In genomic region chr4:129055562-129055961, GRCm38 (mm10) we compare ENCODE assay signal across 28 mouse cellular contexts. TPM values are rescaled to one million over a fixed set of nuclear protein-coding genes. Genes with fewer than 3 reads are reported as not detected.
DNase-seq lines count a peak whose midpoint lies in the region; ATAC-seq and TF ChIP-seq lines count a peak whose summit lies in the region.
"Had no signal": no experiment of that assay in that cellular context is flagged by ENCODE, and none has a peak within 500 bp of the region (broad histone marks: within the 10 kb centered on the region; RNA-seq: fewer than 3 reads in every experiment).

No protein-coding gene starts in this region.

- intact Hi-C loops in heart, postnatal 14 days (cut with DNase I): loop anchor here (10.0 kb wide), 1 partner anchor 311 kb away; no protein-coding TSS in a partner anchor

- no peaks in the 10 kb centered on the region for H3K9me3 ChIP-seq in lung, postnatal 0 days (ENCODE audit: low read length)
- H3K9me3 ChIP-seq in stomach, embryonic 16.5 days (replicated peaks; ENCODE audit: control insufficient read depth, low read length): no peaks in the 10 kb centered on the region
- H3K9me3 ChIP-seq: hindbrain, embryonic 10.5 days; hindbrain, embryonic 13.5 days had no signal

- ATAC-seq in lung, postnatal 0 days: no peak
- no peak for ATAC-seq in stomach, embryonic 16.5 days (ENCODE audit: insufficient read depth, low FRiP score)
- ATAC-seq: activated CD4-positive, CD25-positive, alpha-beta regulatory T cell, adult 4 months; forebrain, embryonic 14.5 days; forebrain, postnatal 0 days; hindbrain, embryonic 16.5 days had no signal

- H3K27ac ChIP-seq in lung, postnatal 0 days (ENCODE audit: low read length): 0 out of 2 replicates have a peak overlapping the region, but pooled peaks have one; percentile 32
- H3K27ac ChIP-seq in embryonic fibroblast, embryonic 13.5 days (ENCODE audit: insufficient read depth, low read length): peak overlapping the region; percentile 43; the same call in 1 of the 2 replicates
- peak overlapping the region; percentile 36; the same call in 1 of the 2 replicates for H3K27ac ChIP-seq in stomach, embryonic 16.5 days (ENCODE audit: low read length)
- H3K27ac ChIP-seq: gastrocnemius, adult 2 months; hindbrain, embryonic 10.5 days; hindbrain, embryonic 13.5 days had no signal

- H3K4me2 ChIP-seq in lung, postnatal 0 days (replicated peaks; ENCODE audit: low read depth, low read length): no peak overlapping the region
- no peak overlapping the region for H3K4me2 ChIP-seq in stomach, embryonic 16.5 days (ENCODE audit: low read depth, low read length)
- H3K4me2 ChIP-seq: heart, embryonic 11.5 days; hindbrain, embryonic 13.5 days had no signal

- H3K4me3 ChIP-seq in lung, postnatal 0 days (ENCODE audit: low read depth, low read length): no peak overlapping the region
- no peak overlapping the region for H3K4me3 ChIP-seq in embryonic fibroblast, embryonic 13.5 days (ENCODE audit: insufficient read depth, low read length)
- no peak overlapping the region for H3K4me3 ChIP-seq in stomach, embryonic 16.5 days (replicated peaks; ENCODE audit: low read length)
- H3K4me3 ChIP-seq: gastrocnemius, adult 2 months; hindbrain, embryonic 10.5 days; hindbrain, embryonic 13.5 days had no signal

- no peak for DNase-seq in lung, postnatal 0 days (ENCODE audit: low spot score)
- no peak for DNase-seq in lung, postnatal 25 days (ENCODE audit: low spot score)
- DNase-seq in kidney, postnatal 4 days: no peak
- DNase-seq in heart, postnatal 14 days: no peak
- DNase-seq: adrenal gland, adult 8-10 months; adrenal gland, postnatal 36 days; cerebellum, adult 18-20 months; cerebellum, adult 9-10 months; cerebellum, postnatal 14 days; forebrain, postnatal 0 days; gastrocnemius, adult 2 months; gastrocnemius, postnatal 14 days; heart, adult 11 months; heart, postnatal 36 days had no signal

- H3K4me1 ChIP-seq in lung, postnatal 0 days (ENCODE audit: insufficient read depth, low read depth, low read length): peaks cover 7% of the 10 kb centered on the region; the same call in 1 of the 2 replicates
- H3K4me1 ChIP-seq in embryonic fibroblast, embryonic 13.5 days (ENCODE audit: control insufficient read depth, insufficient read depth, low read length): peaks cover 6% of the 10 kb centered on the region
- peaks cover 9% of the 10 kb centered on the region for H3K4me1 ChIP-seq in stomach, embryonic 16.5 days (ENCODE audit: control insufficient read depth, insufficient read depth, low read length)

- H3K36me3 ChIP-seq in lung, postnatal 0 days (ENCODE audit: insufficient read depth, low read length): no peaks in the 10 kb centered on the region
- no peaks in the 10 kb centered on the region for H3K36me3 ChIP-seq in stomach, embryonic 16.5 days (ENCODE audit: control insufficient read depth, insufficient read depth, low read length)
- H3K36me3 ChIP-seq: hindbrain, embryonic 10.5 days; hindbrain, embryonic 13.5 days had no signal

- no peak for TF ChIP-seq CTCF in lung, postnatal 0 days (IDR thresholded peaks at IDR 0.05)
- no peak for TF ChIP-seq CTCF in embryonic fibroblast, embryonic 13.5 days (IDR thresholded peaks at IDR 0.05; ENCODE audit: borderline replicate concordance, insufficient read depth, low read length)

- no peak for TF ChIP-seq EP300 in lung, postnatal 0 days (IDR thresholded peaks at IDR 0.05)

- WGBS in lung, postnatal 0 days: 84% methylated on average over 5 of the region's 5 CpGs
- 81% methylated on average over 5 of the region's 5 CpGs for WGBS in stomach, embryonic 16.5 days

- H3K27me3 ChIP-seq in lung, postnatal 0 days (replicated peaks; ENCODE audit: insufficient read depth, low read length): 0 out of 2 replicates have a peak, but pooled peaks cover 2% of the 10 kb centered on the region
- H3K27me3 ChIP-seq in stomach, embryonic 16.5 days (ENCODE audit: control insufficient read depth, insufficient read depth, low read length): no peaks in the 10 kb centered on the region
- H3K27me3 ChIP-seq: CH12.LX had no signal

- no peak for TF ChIP-seq POLR2A in embryonic fibroblast, embryonic 13.5 days (IDR thresholded peaks at IDR 0.05; ENCODE audit: low read depth, low read length)

- no peak overlapping the region for H3K9ac ChIP-seq in lung, postnatal 0 days (replicated peaks; ENCODE audit: low read depth)
- H3K9ac ChIP-seq in stomach, embryonic 16.5 days (ENCODE audit: low read length): no peak overlapping the region; the same call in 1 of the 2 replicates
- H3K9ac ChIP-seq: forebrain, postnatal 0 days; hindbrain, embryonic 13.5 days had no signal

RNA-seq across cellular contexts. Expression of gene Rnf19b, which starts 2.5 kb away (rescaled TPM):
- polyA plus RNA-seq in lung, postnatal 0 days (2015; fragmentation: Nextera tagmentation; extraction: Ambion mirVana): 10.9 and 11.7 TPM in 2 replicates
- 49.7 and 62.6 TPM in 2 replicates for polyA plus RNA-seq in embryonic fibroblast, embryonic 13.5 days (2011; ENCODE audit: insufficient read length, low read depth, missing spikeins)
- 7.1 and 7.2 TPM in 2 replicates for polyA plus RNA-seq in stomach, embryonic 16.5 days (2015; fragmentation: Nextera tagmentation; extraction: Ambion mirVana)
- 10 to 100 TPM; 19.5 to 19.6 TPM for total RNA-seq in heart, postnatal 14 days (2021)

RNA-seq across cellular contexts. Expression of gene Tmem54, which starts 49.8 kb away (rescaled TPM):
- 2.4 and 2.9 TPM in 2 replicates for polyA plus RNA-seq in lung, postnatal 0 days (2015; fragmentation: Nextera tagmentation; extraction: Ambion mirVana)
- polyA plus RNA-seq in embryonic fibroblast, embryonic 13.5 days (2011; ENCODE audit: insufficient read length, low read depth, missing spikeins): not detected in 2 replicates
- polyA plus RNA-seq in stomach, embryonic 16.5 days (2015; fragmentation: Nextera tagmentation; extraction: Ambion mirVana): 44.2 and 53.2 TPM in 2 replicates
- not detected for total RNA-seq in heart, postnatal 14 days (2021)
- total RNA-seq: adrenal gland, adult 8-10 months; adrenal gland, postnatal 36 days; CH12.LX; forebrain, postnatal 0 days; gastrocnemius, adult 2 months; gastrocnemius, postnatal 14 days; heart, adult 8-10 months; heart, postnatal 36 days; MEL had no signal
- polyA plus RNA-seq: activated CD4-positive, CD25-positive, alpha-beta regulatory T cell, adult 4 months; forebrain, embryonic 14.5 days; forebrain, postnatal 0 days; frontal cortex, adult 2 months; heart, embryonic 14.5 days; heart, postnatal 0 days; hindbrain, embryonic 13.5 days had no signal

Comparison
In these comparisons a context has a peak if more than half of its experiments do, and no peak if none do; other contexts are left out.
1. RNA of gene Tmem54, which starts 49.8 kb away (polyA plus RNA-seq): 44.2 to 53.2 TPM in stomach, embryonic 16.5 days; 2.4 to 2.9 TPM in lung, postnatal 0 days and not detected in embryonic fibroblast, embryonic 13.5 days; every median in the first group is over 10 times any median in the second.
2. Peak in every context shown above with its lines, with median percentiles within 50 percentile points of each other: H3K27ac ChIP-seq.